Mouse (Mus musculus): ENCODE results near the gene Tmem60.

The Tmem60 gene

GRCm38 (mm10) chr5:20906191-20906590 lies 24.2 kb downstream of the Tmem60 start:
- no peak for DNase-seq (ENCODE audit: low spot score)

- no peak for DNase-seq (ENCODE audit: low spot score)
These were observed 29.8 kb downstream of the Tmem60 start for GRCm38 (mm10) chr5:20911741-20912140.

GRCm38 (mm10) chr5:20913372-20914275 lies 31.6 kb downstream of the Tmem60 start:
- peak; percentile 77 for DNase-seq (ENCODE audit: low spot score)

- no peak for DNase-seq (ENCODE audit: low spot score)
These were observed 37.0 kb downstream of the Tmem60 start for GRCm38 (mm10) chr5:20918967-20919366.

- no peak for DNase-seq (ENCODE audit: low spot score)
These were observed 37.6 kb downstream of the Tmem60 start for GRCm38 (mm10) chr5:20919566-20919965.

GRCm38 (mm10) chr5:20924608-20925007 lies 42.6 kb downstream of the Tmem60 start:
- no peak for DNase-seq (ENCODE audit: low spot score)

- no peak for DNase-seq (ENCODE audit: low spot score)
These were observed 43.5 kb downstream of the Tmem60 start for GRCm38 (mm10) chr5:20925451-20925850.

- no peak for DNase-seq (ENCODE audit: low spot score)
These were observed 47.7 kb downstream of the Tmem60 start for GRCm38 (mm10) chr5:20929669-20930151.

- DNase-seq (ENCODE audit: low spot score): no peak
These were observed 48.4 kb downstream of the Tmem60 start for GRCm38 (mm10) chr5:20930430-20930829.

GRCm38 (mm10) chr5:20931300-20931699 lies 49.3 kb downstream of the Tmem60 start:
- DNase-seq (ENCODE audit: low spot score): no peak

GRCm38 (mm10) chr5:20932585-20932984 lies 50.6 kb downstream of the Tmem60 start:
- DNase-seq (ENCODE audit: low spot score): no peak

GRCm38 (mm10) chr5:20935934-20936333 lies 53.9 kb downstream of the Tmem60 start:
- DNase-seq (ENCODE audit: low spot score): no peak
